Mouse (Mus musculus) limb, embryonic 12.5 days (tissue): ENCODE measurements around the gene 4921504E06Rik. TPM values are rescaled to one million over a fixed set of nuclear protein-coding genes. Genes with fewer than 3 reads are reported as not detected.
A peak's percentile ranks its signal among the peaks of the same experiment; 100 is the strongest.

Experiments
- ATAC-seq: fragments of 200-750 bp; cut with Nextera tagmentation; 2 replicates; pipeline ENCODE4 v1.8.0; 2017; ENCODE audit warnings: low read depth, moderate TSS enrichment; ENCODE audit not compliant: insufficient number of reproducible peaks, insufficient read depth, low FRiP score, low TSS enrichment
- H3K27ac ChIP-seq: fragments of 300-500 bp; sonication (generic); 2 replicates; pipeline ENCODE4 v1.5.1; 2016; ENCODE audit warnings: mild to moderate bottlenecking, moderate library complexity
- H3K27me3 ChIP-seq: fragments of 300-500 bp; sonication (generic); 2 replicates; pipeline ENCODE4 v1.6.1; 2016; ENCODE audit warnings: mild to moderate bottlenecking, moderate library complexity
- H3K36me3 ChIP-seq: fragments of 300-500 bp; sonication (generic); 2 replicates; pipeline ENCODE4 v1.6.1; 2016; ENCODE audit warnings: mild to moderate bottlenecking, moderate library complexity
- H3K4me1 ChIP-seq: fragments of 300-500 bp; sonication (generic); replicated peaks from 2 replicates; pipeline ENCODE4 v1.6.1; 2016
- H3K4me2 ChIP-seq: fragments of 300-500 bp; sonication (generic); 2 replicates; pipeline ENCODE4 v1.6.1; 2016; ENCODE audit warnings: mild to moderate bottlenecking, moderate library complexity
- H3K4me3 ChIP-seq: fragments of 300-500 bp; sonication (generic); replicated peaks from 2 replicates; pipeline ENCODE4 v1.5.1; 2016; ENCODE audit warnings: mild to moderate bottlenecking
- H3K9ac ChIP-seq: fragments of 300-500 bp; sonication (generic); replicated peaks from 2 replicates; pipeline ENCODE4 v1.6.1; 2016; ENCODE audit warnings: mild to moderate bottlenecking, moderate library complexity
- H3K9me3 ChIP-seq: fragments of 300-500 bp; sonication (generic); 2 replicates; pipeline ENCODE4 v1.6.1; 2016; ENCODE audit warnings: mild to moderate bottlenecking, moderate library complexity
- WGBS: fragments of 180-500 bp; shearing (Covaris S2); methylation state at CpG from one replicate; pipeline ENCODE4 v1.1.7; 2016; 5-methylcytosine and 5-hydroxymethylcytosine counted together
- polyA plus RNA-seq: library from polyadenylated mRNA; unstranded; fragments of >200 nt; fragmentation: Nextera tagmentation; extraction: Ambion mirVana; gene quantifications from 2 replicates; pipeline ENCODE4 v1.2.1, GENCODE M21; 2016

Gene 4921504E06Rik
- not detected in 2 replicates for polyA plus RNA-seq

- H3K4me1 ChIP-seq, result peaks cover 18% of the 10 kb centered on the region
- H3K9me3 ChIP-seq, result no peaks in the 10 kb centered on the region
- H3K4me2 ChIP-seq, result peak within 1 kb of the TSS; percentile 66
- WGBS, result 2% methylated on average over 27 of the region's 27 CpGs
- peak within 1 kb of the TSS; percentile 74 for H3K27ac ChIP-seq
- no peaks in the 10 kb centered on the region for H3K36me3 ChIP-seq
- peak within 1 kb of the TSS; percentile 47 for H3K4me3 ChIP-seq
- H3K27me3 ChIP-seq, result no peaks in the 10 kb centered on the region
- ATAC-seq, result peak; percentile 87
- H3K9ac ChIP-seq, result peak within 1 kb of the TSS; percentile 44; the same call in 1 of the 2 replicates
Measured at GRCm38 (mm10) chr2:19553821-19554592, at the start of gene 4921504E06Rik. Gene 4921504E06Rik, minus strand, starts transcription at chr2:19553914.

GRCm38 (mm10) chr2:19601386-19601925 lies 47.7 kb upstream of the 4921504E06Rik start:
- no peaks in the 10 kb centered on the region for H3K9me3 ChIP-seq
- no peak overlapping the region for H3K9ac ChIP-seq
- no peak for ATAC-seq
- no peak overlapping the region for H3K4me3 ChIP-seq
- no peaks in the 10 kb centered on the region for H3K4me1 ChIP-seq
- no peaks in the 10 kb centered on the region for H3K27me3 ChIP-seq
- WGBS, result 80% methylated on average over 3 of the region's 3 CpGs
- H3K4me2 ChIP-seq, result no peak overlapping the region
- H3K36me3 ChIP-seq, result no peaks in the 10 kb centered on the region
- H3K27ac ChIP-seq, result no peak overlapping the region

GRCm38 (mm10) chr2:19600860-19601259 lies 47.1 kb upstream of the 4921504E06Rik start:
- Histone ChIP-seq H3K4me1 (no peaks in the 10 kb centered on the region), H3K36me3 (no peaks in the 10 kb centered on the region), H3K27ac (no peak overlapping the region), H3K9me3 (no peaks in the 10 kb centered on the region), H3K27me3 (no peaks in the 10 kb centered on the region), H3K4me2 (no peak overlapping the region), H3K4me3 (no peak overlapping the region), H3K9ac (no peak overlapping the region)
- no peak for ATAC-seq
- WGBS, result 83% methylated on average over 5 of the region's 5 CpGs

GRCm38 (mm10) chr2:19599801-19600200 lies 46.1 kb upstream of the 4921504E06Rik start:
- no peaks in the 10 kb centered on the region for H3K9me3 ChIP-seq
- no peaks in the 10 kb centered on the region for H3K36me3 ChIP-seq
- WGBS, result 83% methylated on average over 5 of the region's 5 CpGs
- ATAC-seq, result no peak
- no peak overlapping the region for H3K27ac ChIP-seq
- H3K27me3 ChIP-seq, result no peaks in the 10 kb centered on the region
- no peaks in the 10 kb centered on the region for H3K4me1 ChIP-seq
- H3K9ac ChIP-seq, result no peak overlapping the region
- H3K4me3 ChIP-seq, result no peak overlapping the region
- H3K4me2 ChIP-seq, result no peak overlapping the region

GRCm38 (mm10) chr2:19596988-19597387 lies 43.3 kb upstream of the 4921504E06Rik start:
- no peaks in the 10 kb centered on the region for H3K36me3 ChIP-seq
- H3K4me3 ChIP-seq, result no peak overlapping the region
- H3K4me1 ChIP-seq, result no peaks in the 10 kb centered on the region
- no peaks in the 10 kb centered on the region for H3K27me3 ChIP-seq
- no peak overlapping the region for H3K4me2 ChIP-seq
- H3K9ac ChIP-seq, result no peak overlapping the region
- ATAC-seq, result no peak
- H3K9me3 ChIP-seq, result no peaks in the 10 kb centered on the region
- H3K27ac ChIP-seq, result no peak overlapping the region

- Histone ChIP-seq H3K4me2 (no peak overlapping the region), H3K4me3 (no peak overlapping the region), H3K27ac (no peak overlapping the region), H3K27me3 (no peaks in the 10 kb centered on the region), H3K9ac (no peak overlapping the region), H3K36me3 (no peaks in the 10 kb centered on the region), H3K4me1 (no peaks in the 10 kb centered on the region), H3K9me3 (no peaks in the 10 kb centered on the region)
- 70% methylated on average over 2 of the region's 2 CpGs for WGBS
- ATAC-seq, result no peak
Measured at GRCm38 (mm10) chr2:19596426-19596825, 42.7 kb upstream of the 4921504E06Rik start.

- H3K27me3 ChIP-seq, result no peaks in the 10 kb centered on the region
- no peaks in the 10 kb centered on the region for H3K9me3 ChIP-seq
- no peaks in the 10 kb centered on the region for H3K4me1 ChIP-seq
- H3K4me2 ChIP-seq, result no peak overlapping the region
- ATAC-seq, result no peak
- H3K4me3 ChIP-seq, result no peak overlapping the region
- H3K27ac ChIP-seq, result no peak overlapping the region
- H3K36me3 ChIP-seq, result no peaks in the 10 kb centered on the region
- H3K9ac ChIP-seq, result no peak overlapping the region
- 88% methylated on average over 7 of the region's 7 CpGs for WGBS
Measured at GRCm38 (mm10) chr2:19594856-19595255, 41.1 kb upstream of the 4921504E06Rik start.

GRCm38 (mm10) chr2:19579846-19580245 lies 26.1 kb upstream of the 4921504E06Rik start:
- Histone ChIP-seq H3K9me3 (no peaks in the 10 kb centered on the region), H3K27me3 (no peaks in the 10 kb centered on the region), H3K27ac (no peak overlapping the region), H3K36me3 (no peaks in the 10 kb centered on the region), H3K4me1 (no peaks in the 10 kb centered on the region), H3K4me3 (no peak overlapping the region), H3K4me2 (no peak overlapping the region), H3K9ac (no peak overlapping the region)
- no peak for ATAC-seq
- 89% methylated on average over 3 of the region's 3 CpGs for WGBS

GRCm38 (mm10) chr2:19579180-19579579 lies 25.5 kb upstream of the 4921504E06Rik start:
- H3K27me3 ChIP-seq, result no peaks in the 10 kb centered on the region
- WGBS, result 80% methylated on average over 6 of the region's 6 CpGs

GRCm38 (mm10) chr2:19562114-19562829 lies 8.6 kb upstream of the 4921504E06Rik start:
- H3K4me1 ChIP-seq, result no peaks in the 10 kb centered on the region
- no peak overlapping the region for H3K4me2 ChIP-seq
- 89% methylated on average over 5 of the region's 5 CpGs for WGBS
- no peak overlapping the region for H3K9ac ChIP-seq
- no peak overlapping the region for H3K27ac ChIP-seq
- H3K4me3 ChIP-seq, result no peak overlapping the region
- no peaks in the 10 kb centered on the region for H3K9me3 ChIP-seq
- no peak for ATAC-seq
- H3K27me3 ChIP-seq, result no peaks in the 10 kb centered on the region
- H3K36me3 ChIP-seq, result no peaks in the 10 kb centered on the region

More at GRCm38 (mm10) chr2:19579180-19579579, 25.5 kb upstream of the 4921504E06Rik start:
- Histone ChIP-seq H3K4me2 (no peak overlapping the region), H3K9me3 (no peaks in the 10 kb centered on the region), H3K36me3 (no peaks in the 10 kb centered on the region), H3K4me1 (no peaks in the 10 kb centered on the region), H3K9ac (no peak overlapping the region), H3K4me3 (no peak overlapping the region), H3K27ac (no peak overlapping the region)
- no peak for ATAC-seq

- H3K27me3 ChIP-seq, result no peaks in the 10 kb centered on the region
- no peak overlapping the region for H3K4me2 ChIP-seq
Measured at GRCm38 (mm10) chr2:19560654-19561053, 6.9 kb upstream of the 4921504E06Rik start.

More at GRCm38 (mm10) chr2:19560654-19561053, 6.9 kb upstream of the 4921504E06Rik start:
- WGBS, result 72% methylated on average over 2 of the region's 2 CpGs
- ATAC-seq, result no peak
- no peaks in the 10 kb centered on the region for H3K9me3 ChIP-seq
- H3K27ac ChIP-seq, result no peak overlapping the region
- H3K9ac ChIP-seq, result no peak overlapping the region
- no peak overlapping the region for H3K4me3 ChIP-seq
- no peaks in the 10 kb centered on the region for H3K36me3 ChIP-seq
- H3K4me1 ChIP-seq, result 0 out of 2 replicates have a peak, but pooled peaks cover 3% of the 10 kb centered on the region
